Mouse (Mus musculus): ENCODE measurements around the gene Creb5.
A peak's percentile ranks its signal among the peaks of the same experiment; 100 is the strongest.

Creb5 gene

GRCm38 (mm10) chr6:53704440-53704839, 417.4 kb downstream of the Creb5 start:
- DNase-seq (ENCODE audit: low spot score), result no peak

GRCm38 (mm10) chr6:53706604-53707330, 419.7 kb downstream of the Creb5 start:
- DNase-seq (ENCODE audit: low spot score), result no peak

- DNase-seq (ENCODE audit: low spot score), result no peak
Measured at GRCm38 (mm10) chr6:53707795-53708194, 420.7 kb downstream of the Creb5 start.

- DNase-seq (ENCODE audit: low spot score), result no peak
Measured at GRCm38 (mm10) chr6:53709694-53710442, 422.8 kb downstream of the Creb5 start.

GRCm38 (mm10) chr6:53710560-53710959, 423.5 kb downstream of the Creb5 start:
- DNase-seq (ENCODE audit: low spot score), result no peak

GRCm38 (mm10) chr6:53713152-53713551, 426.1 kb downstream of the Creb5 start:
- DNase-seq (ENCODE audit: low spot score), result no peak

GRCm38 (mm10) chr6:53714908-53715321, 427.8 kb downstream of the Creb5 start:
- peak; percentile 20 for DNase-seq (ENCODE audit: low spot score)

GRCm38 (mm10) chr6:53716013-53716412, 428.9 kb downstream of the Creb5 start:
- DNase-seq (ENCODE audit: low spot score), result no peak

GRCm38 (mm10) chr6:53720009-53720408, 432.9 kb downstream of the Creb5 start:
- no peak for DNase-seq (ENCODE audit: low spot score)

- DNase-seq (ENCODE audit: low spot score), result peak; percentile 57
Measured at GRCm38 (mm10) chr6:53721595-53721994, 434.5 kb downstream of the Creb5 start.

- no peak for DNase-seq (ENCODE audit: low spot score)
Measured at GRCm38 (mm10) chr6:53722694-53723093, 435.6 kb downstream of the Creb5 start.

GRCm38 (mm10) chr6:53730487-53730886, 443.4 kb downstream of the Creb5 start:
- DNase-seq (ENCODE audit: low spot score), result no peak

- no peak for DNase-seq (ENCODE audit: low spot score)
Measured at GRCm38 (mm10) chr6:53730996-53731485, 444.0 kb downstream of the Creb5 start.

GRCm38 (mm10) chr6:53733546-53733945, 446.5 kb downstream of the Creb5 start:
- DNase-seq (ENCODE audit: low spot score), result peak; percentile 17

GRCm38 (mm10) chr6:53733999-53734398, 446.9 kb downstream of the Creb5 start:
- peak; percentile 34 for DNase-seq (ENCODE audit: low spot score)

GRCm38 (mm10) chr6:53735696-53736095, 448.6 kb downstream of the Creb5 start:
- no peak for DNase-seq (ENCODE audit: low spot score)

GRCm38 (mm10) chr6:53738206-53738605, 451.1 kb downstream of the Creb5 start:
- no peak for DNase-seq (ENCODE audit: low spot score)

GRCm38 (mm10) chr6:53741222-53741621, 454.2 kb downstream of the Creb5 start:
- no peak for DNase-seq (ENCODE audit: low spot score)

All from testis, postnatal 14 days (tissue).